Mouse (Mus musculus): ENCODE data around the gene Slc2a8. TPM values are rescaled to one million over a fixed set of nuclear protein-coding genes. Genes with fewer than 3 reads are reported as not detected.

Gene Slc2a8
- total and polyA plus RNA-seq, 3 experiments, result 7.4 to 16.0 TPM; not detected in 1

DNA sequence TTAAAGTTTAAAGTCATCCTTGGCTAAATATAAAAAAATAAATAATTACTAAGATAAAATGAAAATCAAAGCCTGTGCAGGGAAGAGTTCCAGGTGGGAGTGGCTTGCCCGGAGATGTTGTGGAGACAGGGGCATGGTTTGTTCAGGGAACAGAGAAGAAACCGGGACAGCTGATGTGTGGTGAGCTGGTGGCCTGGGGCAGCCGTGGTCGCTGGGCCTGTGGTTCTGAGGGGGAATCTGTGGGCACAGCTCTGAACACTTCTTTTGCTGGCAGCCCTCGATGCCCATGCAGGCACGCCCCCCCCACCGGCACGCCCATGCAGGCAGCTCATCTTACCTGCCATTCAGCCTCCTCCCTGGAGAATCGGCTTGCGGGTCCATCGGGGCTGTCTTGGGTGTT is 34.4 kb downstream of the Slc2a8 start:
- no peaks in the 10 kb centered on the region for H3K79me2 ChIP-seq (ENCODE audit: control insufficient read depth, insufficient read depth, low read length, poor library complexity)
- H3K9me3 ChIP-seq (replicated peaks; ENCODE audit: insufficient read depth, low read length), result no peaks in the 10 kb centered on the region
- H3K4me1 ChIP-seq (ENCODE audit: control insufficient read depth in 1 of 2, insufficient read depth in 2 of 2, low read length in 2 of 2), result no peaks in the 10 kb centered on the region
- H3K9ac ChIP-seq (ENCODE audit: control insufficient read depth, low read depth, low read length, poor library complexity, severe bottlenecking), result no peak overlapping the region
- H3K36me3 ChIP-seq (ENCODE audit: control insufficient read depth in 1 of 2, insufficient read depth in 2 of 2, low read length in 2 of 2), result no peaks in the 10 kb centered on the region; a peak in 2 of 4 replicates
- TF ChIP-seq RAD21 (IDR thresholded peaks at IDR 0.05; ENCODE audit: low read depth, low read length), result no peak
- no peak for TF ChIP-seq GATA1 (IDR thresholded peaks at IDR 0.05; ENCODE audit: low read depth, low read length)
- no peak for TF ChIP-seq RCOR1 (IDR thresholded peaks at IDR 0.05; ENCODE audit: low read depth, low read length)
- no peak for TF ChIP-seq ZNF384 (IDR thresholded peaks at IDR 0.05; ENCODE audit: low read depth, low read length)
- no peak for TF ChIP-seq HCFC1 (IDR thresholded peaks at IDR 0.05; ENCODE audit: low read depth, low read length)
- no peak for TF ChIP-seq GABPA (IDR thresholded peaks at IDR 0.05; ENCODE audit: low read depth, low read length)
- TF ChIP-seq USF2 (IDR thresholded peaks at IDR 0.05; ENCODE audit: borderline replicate concordance in 1 of 2, insufficient read depth in 1 of 2, low read depth in 1 of 2, low read length in 2 of 2), result no peak
- no peak for TF ChIP-seq TAL1 (IDR thresholded peaks at IDR 0.05; ENCODE audit: low read length)
- no peak for TF ChIP-seq NRF1 (IDR thresholded peaks at IDR 0.05; ENCODE audit: insufficient read depth, low read depth, low read length, poor library complexity, severe bottlenecking)
- TF ChIP-seq TBP (IDR thresholded peaks at IDR 0.05; ENCODE audit: low read depth, low read length), result no peak
- no peak for TF ChIP-seq MYC (IDR thresholded peaks at IDR 0.05; ENCODE audit: low read depth, low read length)
- no peak overlapping the region for H3K4me3 ChIP-seq (ENCODE audit: control insufficient read depth in 1 of 2, insufficient read depth in 1 of 2, low read depth in 2 of 2, low read length in 2 of 2)
- no peak for DNase-seq (ENCODE audit: low read depth, low spot score)
- H3K27me3 ChIP-seq (ENCODE audit: control insufficient read depth in 1 of 2, insufficient read depth in 2 of 2, low read length in 2 of 2), result no peaks in the 10 kb centered on the region
- no peak overlapping the region for H3K27ac ChIP-seq (ENCODE audit: control insufficient read depth, low read depth, low read length)

DNA sequence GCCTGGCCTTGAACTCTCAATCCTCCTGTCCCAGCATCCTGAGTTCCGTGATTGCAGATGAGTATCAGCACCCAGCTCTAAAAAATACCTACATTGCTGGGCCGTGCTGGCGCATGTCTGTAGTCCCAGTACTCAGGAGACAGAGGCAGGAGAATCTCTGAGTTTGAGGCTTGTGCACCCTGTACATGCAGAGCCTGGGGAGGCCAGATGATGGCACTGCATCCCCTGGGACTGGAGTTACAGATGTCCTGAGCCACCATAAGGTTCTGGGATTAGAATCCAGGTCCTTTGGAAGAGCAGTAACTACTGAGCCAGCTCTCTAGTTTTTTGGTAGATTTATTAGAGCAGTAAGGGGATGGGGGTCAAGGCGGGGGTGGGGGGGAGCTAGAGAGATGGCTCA is 41.4 kb downstream of the Slc2a8 start:
- Histone ChIP-seq H3K79me2 (ENCODE audit: control insufficient read depth, insufficient read depth, low read length, poor library complexity) (no peaks in the 10 kb centered on the region), H3K9ac (ENCODE audit: control insufficient read depth, low read depth, low read length, poor library complexity, severe bottlenecking) (no peak overlapping the region), H3K27me3 (ENCODE audit: control insufficient read depth in 1 of 2, insufficient read depth in 2 of 2, low read length in 2 of 2) (no peaks in the 10 kb centered on the region), H3K27ac (ENCODE audit: control insufficient read depth, low read depth, low read length) (no peak overlapping the region), H3K9me3 (replicated peaks; ENCODE audit: insufficient read depth, low read length) (no peaks in the 10 kb centered on the region), H3K4me3 (ENCODE audit: control insufficient read depth in 1 of 2, insufficient read depth in 1 of 2, low read depth in 2 of 2, low read length in 2 of 2) (no peak overlapping the region), H3K36me3 (ENCODE audit: control insufficient read depth in 1 of 2, insufficient read depth in 2 of 2, low read length in 2 of 2) (peaks cover 0 to 1% of the 10 kb centered on the region in 2 experiments; a peak in 1 of 4 replicates), H3K4me1 (ENCODE audit: control insufficient read depth in 1 of 2, insufficient read depth in 2 of 2, low read length in 2 of 2) (no peaks in the 10 kb centered on the region)
- no peak for DNase-seq (ENCODE audit: low read depth, low spot score)
- TF ChIP-seq POLR2A (IDR thresholded peaks at IDR 0.05; ENCODE audit: control insufficient read depth in 1 of 2, insufficient read depth in 1 of 2, low read depth in 1 of 2, low read length in 2 of 2, poor library complexity in 1 of 2) (no peak), KAT2A (conservative IDR thresholded peaks at IDR 0.05; ENCODE audit: low read depth, low read length) (no peak), ZKSCAN1 (IDR thresholded peaks at IDR 0.05; ENCODE audit: low read depth, low read length) (no peak), GATA1 (IDR thresholded peaks at IDR 0.05; ENCODE audit: low read depth, low read length) (no peak), CTCF (IDR thresholded peaks at IDR 0.05 in 2 of 3, conservative IDR thresholded peaks at IDR 0.05 in 1 of 3; ENCODE audit: control insufficient read depth in 1 of 3, insufficient read depth in 1 of 3, low read depth in 2 of 3, low read length in 3 of 3, poor library complexity in 1 of 3, severe bottlenecking in 1 of 3) (peak in 1 of 3 experiments; percentile 24; a peak in 1 of 6 replicates), POLR2AphosphoS5 (IDR thresholded peaks at IDR 0.05; ENCODE audit: borderline replicate concordance, low read depth, low read length) (no peak)
